Mouse (Mus musculus) right cerebral cortex, postnatal 4 days (tissue): ENCODE data around the gene Lhx4.

ENCODE experiments used
- DNase-seq: peaks from one replicate; pipeline ENCODE4 v3.0.0-alpha.2; 2022

Gene Lhx4

GRCm38 (mm10) chr1:155742411-155743363, 8.8 kb downstream of the Lhx4 start:
- DNase-seq: peak; percentile 16

- peak; percentile 24 for DNase-seq
These were observed 9.5 kb downstream of the Lhx4 start for GRCm38 (mm10) chr1:155741988-155742387.

GRCm38 (mm10) chr1:155741378-155741945, 10.0 kb downstream of the Lhx4 start:
- DNase-seq: no peak

GRCm38 (mm10) chr1:155740622-155741377, 10.7 kb downstream of the Lhx4 start:
- peak; percentile 24 for DNase-seq

GRCm38 (mm10) chr1:155737809-155738383, 13.6 kb downstream of the Lhx4 start:
- DNase-seq: no peak

- peak; percentile 13 for DNase-seq
These were observed 14.3 kb downstream of the Lhx4 start for GRCm38 (mm10) chr1:155737017-155737808.

GRCm38 (mm10) chr1:155736096-155736825, 15.2 kb downstream of the Lhx4 start:
- DNase-seq: no peak

GRCm38 (mm10) chr1:155731156-155731555, 20.3 kb downstream of the Lhx4 start:
- no peak for DNase-seq

GRCm38 (mm10) chr1:155729113-155729795, 22.2 kb downstream of the Lhx4 start:
- no peak for DNase-seq

- no peak for DNase-seq
These were observed 23.7 kb downstream of the Lhx4 start for GRCm38 (mm10) chr1:155727830-155728229.

- no peak for DNase-seq
These were observed 25.6 kb downstream of the Lhx4 start for GRCm38 (mm10) chr1:155725876-155726275.

- no peak for DNase-seq
These were observed 27.2 kb downstream of the Lhx4 start for GRCm38 (mm10) chr1:155724301-155724700.

- peak; percentile 25 for DNase-seq
These were observed 29.3 kb downstream of the Lhx4 start for GRCm38 (mm10) chr1:155722185-155722584.

GRCm38 (mm10) chr1:155721443-155721842, 30.0 kb downstream of the Lhx4 start:
- DNase-seq: peak; percentile 67

- DNase-seq: no peak
These were observed 31.5 kb downstream of the Lhx4 start for GRCm38 (mm10) chr1:155720006-155720405.

- no peak for DNase-seq
These were observed 32.6 kb downstream of the Lhx4 start for GRCm38 (mm10) chr1:155718851-155719250.

GRCm38 (mm10) chr1:155717301-155717700, 34.2 kb downstream of the Lhx4 start:
- no peak for DNase-seq

- DNase-seq: no peak
These were observed 36.1 kb downstream of the Lhx4 start for GRCm38 (mm10) chr1:155715366-155715765.

- no peak for DNase-seq
These were observed 38.2 kb downstream of the Lhx4 start for GRCm38 (mm10) chr1:155713306-155713705.

GRCm38 (mm10) chr1:155704182-155704581, 47.3 kb downstream of the Lhx4 start:
- DNase-seq: no peak

GRCm38 (mm10) chr1:155703191-155703680, 48.2 kb downstream of the Lhx4 start:
- no peak for DNase-seq
